Mouse (Mus musculus): ENCODE data around the gene Epha6. TPM values are rescaled to one million over a fixed set of nuclear protein-coding genes. Genes with fewer than 3 reads are reported as not detected.

The Epha6 gene
- polyA plus RNA-seq, 1 experiment: not detected

DNA sequence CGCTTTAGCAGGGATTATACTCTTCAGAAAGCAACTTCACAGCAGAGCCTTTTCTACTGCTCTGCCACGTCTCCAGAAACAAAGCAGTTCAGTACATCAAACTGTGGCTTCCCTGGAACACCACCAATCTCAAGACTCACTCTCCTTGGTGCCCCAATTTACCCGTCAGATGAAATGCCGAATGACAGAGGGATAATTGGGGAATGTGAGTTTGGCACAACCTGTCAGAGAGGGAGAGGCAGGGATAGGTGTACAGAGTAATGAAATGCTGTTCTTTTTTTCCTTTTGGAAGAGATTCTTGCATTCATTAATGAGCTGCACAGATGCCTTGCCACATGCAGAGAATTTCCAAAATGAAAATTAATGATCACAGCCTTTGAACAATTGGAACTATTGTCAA lies 635.5 kb downstream of the Epha6 start:
- H3K4me3 ChIP-seq (ENCODE audit: low read depth, low read length): no peak overlapping the region
- no peaks in the 10 kb centered on the region for H3K36me3 ChIP-seq (ENCODE audit: control insufficient read depth, insufficient read depth, low read length)
- H3K4me1 ChIP-seq (ENCODE audit: control insufficient read depth, insufficient read depth, insufficient read length, low read length): no peaks in the 10 kb centered on the region
- H3K27me3 ChIP-seq (ENCODE audit: control insufficient read depth, insufficient read depth, low read length): no peaks in the 10 kb centered on the region
- no peak overlapping the region for H3K27ac ChIP-seq (ENCODE audit: insufficient read depth, low read depth, low read length)
- TF ChIP-seq CTCF (IDR thresholded peaks at IDR 0.05; ENCODE audit: extremely low read depth, insufficient read length, insufficient replicate concordance, low read depth, low read length): no peak
- no peak for TF ChIP-seq POLR2A (IDR thresholded peaks at IDR 0.05; ENCODE audit: low read depth, low read length)
- WGBS: 54% methylated on average over 4 of the region's 4 CpGs

DNA sequence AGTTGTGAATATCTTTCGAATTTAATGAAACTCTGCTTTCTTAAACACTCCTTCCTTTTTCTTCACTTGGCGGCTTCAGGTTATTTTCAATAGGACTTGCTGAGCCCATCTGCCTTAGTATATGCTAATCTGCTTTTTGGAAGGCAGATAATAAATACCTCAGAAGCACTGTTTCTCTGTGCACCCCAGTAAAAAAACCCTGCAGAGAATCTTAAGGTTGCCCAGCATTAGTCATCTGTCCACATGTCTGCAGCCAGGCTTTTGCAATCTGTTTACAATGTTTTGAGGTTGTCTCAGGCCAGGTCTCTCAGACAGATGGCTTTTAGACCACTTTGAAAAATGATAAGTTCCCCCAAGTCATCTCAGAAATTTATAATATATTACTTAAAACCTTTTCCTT lies 649.6 kb downstream of the Epha6 start:
- Histone ChIP-seq H3K27me3 (ENCODE audit: control insufficient read depth, insufficient read depth, low read length) (no peaks in the 10 kb centered on the region), H3K36me3 (ENCODE audit: control insufficient read depth, insufficient read depth, low read length) (no peaks in the 10 kb centered on the region), H3K4me3 (ENCODE audit: low read depth, low read length) (no peak overlapping the region), H3K4me1 (ENCODE audit: control insufficient read depth, insufficient read depth, insufficient read length, low read length) (no peaks in the 10 kb centered on the region), H3K27ac (ENCODE audit: insufficient read depth, low read depth, low read length) (no peak overlapping the region)
- WGBS: 75% methylated on average over 2 of the region's 2 CpGs
- no peak for TF ChIP-seq CTCF (IDR thresholded peaks at IDR 0.05; ENCODE audit: extremely low read depth, insufficient read length, insufficient replicate concordance, low read depth, low read length)
- no peak for TF ChIP-seq POLR2A (IDR thresholded peaks at IDR 0.05; ENCODE audit: low read depth, low read length)

DNA sequence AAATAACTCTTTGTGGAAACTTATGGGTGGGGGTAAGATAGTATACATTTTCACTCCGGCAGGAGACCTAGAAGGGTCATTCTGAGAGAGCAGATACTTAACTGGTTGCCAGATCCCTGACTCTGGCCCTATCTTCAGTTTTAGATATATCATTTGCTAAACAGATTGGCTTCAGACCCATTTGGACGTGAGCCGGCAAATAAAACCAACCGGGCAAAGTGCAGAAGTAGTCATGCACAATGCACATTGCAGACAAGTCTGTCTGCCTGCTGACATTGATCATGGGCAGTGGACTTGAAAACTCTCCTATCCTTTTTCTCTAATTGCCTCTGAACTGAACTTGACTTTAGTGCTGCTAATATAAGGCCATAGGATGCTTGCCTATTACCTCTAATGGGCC lies 681.6 kb downstream of the Epha6 start:
- no peaks in the 10 kb centered on the region for H3K4me1 ChIP-seq (ENCODE audit: control insufficient read depth, insufficient read depth, insufficient read length, low read length)
- no peak overlapping the region for H3K27ac ChIP-seq (ENCODE audit: insufficient read depth, low read depth, low read length)
- TF ChIP-seq POLR2A (IDR thresholded peaks at IDR 0.05; ENCODE audit: low read depth, low read length) (no peak), CTCF (IDR thresholded peaks at IDR 0.05; ENCODE audit: extremely low read depth, insufficient read length, insufficient replicate concordance, low read depth, low read length) (no peak)
- H3K4me3 ChIP-seq (ENCODE audit: low read depth, low read length): no peak overlapping the region
- 55% methylated on average over 4 of the region's 4 CpGs for WGBS
- H3K36me3 ChIP-seq (ENCODE audit: control insufficient read depth, insufficient read depth, low read length): no peaks in the 10 kb centered on the region
- H3K27me3 ChIP-seq (ENCODE audit: control insufficient read depth, insufficient read depth, low read length): no peaks in the 10 kb centered on the region

DNA sequence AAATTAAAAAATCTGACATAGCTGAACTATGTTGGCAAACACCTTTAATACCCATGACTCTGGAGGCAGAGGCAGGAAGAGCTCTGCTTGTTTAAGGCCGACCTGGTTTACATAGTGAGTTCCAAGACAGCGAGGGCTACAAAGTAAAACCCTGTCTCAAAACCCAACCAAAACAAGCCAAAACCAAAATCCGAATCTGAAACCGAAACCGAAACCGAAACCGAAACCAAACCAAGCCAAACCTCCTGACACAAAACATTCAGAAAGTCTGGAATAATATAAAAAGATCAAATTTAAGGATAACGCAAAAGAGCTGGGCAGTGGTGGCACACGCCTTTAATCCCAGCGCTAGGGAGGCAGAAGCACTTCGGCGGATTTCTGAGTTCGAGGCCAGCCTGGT lies 725.3 kb downstream of the Epha6 start:
- Histone ChIP-seq H3K4me3 (ENCODE audit: low read depth, low read length) (no peak overlapping the region), H3K27me3 (ENCODE audit: control insufficient read depth, insufficient read depth, low read length) (no peaks in the 10 kb centered on the region), H3K4me1 (ENCODE audit: control insufficient read depth, insufficient read depth, insufficient read length, low read length) (no peaks in the 10 kb centered on the region), H3K27ac (ENCODE audit: insufficient read depth, low read depth, low read length) (no peak overlapping the region), H3K36me3 (ENCODE audit: control insufficient read depth, insufficient read depth, low read length) (no peaks in the 10 kb centered on the region)
- TF ChIP-seq POLR2A (IDR thresholded peaks at IDR 0.05; ENCODE audit: low read depth, low read length): no peak
- TF ChIP-seq CTCF (IDR thresholded peaks at IDR 0.05; ENCODE audit: extremely low read depth, insufficient read length, insufficient replicate concordance, low read depth, low read length): no peak
- WGBS: 92% methylated on average over 13 of the region's 13 CpGs

DNA sequence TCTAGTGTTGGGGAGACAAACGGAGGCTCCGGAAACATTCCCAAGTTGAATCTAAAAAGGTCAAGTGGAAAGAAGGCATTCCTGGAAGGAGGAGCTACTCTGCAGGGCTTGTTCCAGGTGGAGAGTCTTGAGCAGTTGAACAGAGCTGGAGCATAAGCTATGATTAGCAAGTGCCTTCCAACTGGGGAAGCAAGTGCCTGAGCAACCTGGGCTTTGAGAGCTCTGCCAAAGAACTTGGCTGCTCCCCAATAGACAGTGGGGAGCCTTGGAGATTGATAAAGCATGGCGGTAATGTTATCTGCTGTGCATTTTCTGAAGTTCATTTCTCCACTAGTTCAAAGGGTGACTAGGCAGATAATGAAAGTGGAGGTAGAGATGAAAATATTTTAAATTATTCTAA lies 733.5 kb downstream of the Epha6 start:
- TF ChIP-seq POLR2A (IDR thresholded peaks at IDR 0.05; ENCODE audit: low read depth, low read length) (no peak), CTCF (IDR thresholded peaks at IDR 0.05; ENCODE audit: extremely low read depth, insufficient read length, insufficient replicate concordance, low read depth, low read length) (no peak)
- Histone ChIP-seq H3K36me3 (ENCODE audit: control insufficient read depth, insufficient read depth, low read length) (no peaks in the 10 kb centered on the region), H3K4me3 (ENCODE audit: low read depth, low read length) (no peak overlapping the region), H3K27ac (ENCODE audit: insufficient read depth, low read depth, low read length) (no peak overlapping the region), H3K27me3 (ENCODE audit: control insufficient read depth, insufficient read depth, low read length) (no peaks in the 10 kb centered on the region), H3K4me1 (ENCODE audit: control insufficient read depth, insufficient read depth, insufficient read length, low read length) (no peaks in the 10 kb centered on the region)
- 91% methylated on average over 3 of the region's 3 CpGs for WGBS

DNA sequence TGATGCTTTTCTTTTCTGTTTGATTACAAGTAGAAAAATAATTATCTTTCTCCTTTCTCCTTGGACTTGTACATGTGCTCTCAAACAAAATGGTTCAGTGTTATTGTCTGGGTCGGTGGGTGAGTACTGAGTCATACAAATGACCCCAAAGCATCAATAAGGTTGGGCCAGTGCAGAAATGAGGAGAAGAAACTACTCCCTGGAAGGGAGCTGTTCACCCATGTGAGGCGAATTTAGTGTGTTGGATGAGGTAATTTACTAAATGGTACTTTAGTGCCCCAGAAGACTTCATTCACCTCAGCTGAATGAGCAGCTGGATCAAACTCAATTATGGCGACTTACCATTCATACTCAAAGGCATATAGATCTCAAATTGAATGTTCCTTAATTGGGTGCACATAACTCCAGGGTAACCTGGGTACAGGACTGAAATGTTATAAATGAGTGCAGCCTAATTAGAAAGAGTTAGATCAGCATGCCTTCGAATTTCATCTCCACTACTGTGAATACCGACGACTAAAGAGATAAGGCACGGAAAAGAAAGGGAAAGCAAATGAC lies 751.1 kb downstream of the Epha6 start:
- TF ChIP-seq CTCF (IDR thresholded peaks at IDR 0.05; ENCODE audit: extremely low read depth, insufficient read length, insufficient replicate concordance, low read depth, low read length) (no peak), POLR2A (IDR thresholded peaks at IDR 0.05; ENCODE audit: low read depth, low read length) (no peak)
- Histone ChIP-seq H3K36me3 (ENCODE audit: control insufficient read depth, insufficient read depth, low read length) (no peaks in the 10 kb centered on the region), H3K27me3 (ENCODE audit: control insufficient read depth, insufficient read depth, low read length) (no peaks in the 10 kb centered on the region), H3K4me1 (ENCODE audit: control insufficient read depth, insufficient read depth, insufficient read length, low read length) (no peaks in the 10 kb centered on the region), H3K4me3 (ENCODE audit: low read depth, low read length) (no peak overlapping the region), H3K27ac (ENCODE audit: insufficient read depth, low read depth, low read length) (no peak overlapping the region)
- WGBS: 76% methylated on average over 7 of the region's 7 CpGs

DNA sequence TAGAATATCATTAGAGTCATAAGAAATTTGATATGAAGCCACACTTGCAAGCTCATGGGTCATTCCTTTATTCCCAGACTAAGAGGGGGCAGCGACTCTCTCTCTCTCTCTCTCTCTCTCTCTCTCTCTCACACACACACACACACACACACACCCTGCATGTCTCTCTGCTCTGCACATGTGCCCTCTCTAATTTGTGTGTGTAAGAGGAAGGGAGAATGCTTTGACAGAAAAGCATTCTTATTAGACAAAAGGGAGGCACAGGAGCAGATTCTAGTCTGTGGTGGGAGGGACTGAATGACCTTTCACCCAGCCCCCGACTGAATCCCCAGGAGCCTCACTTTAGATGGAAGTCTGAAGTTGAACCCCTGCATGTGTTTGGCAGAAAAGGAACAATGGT lies 752.6 kb downstream of the Epha6 start:
- 60% methylated on average over 2 of the region's 2 CpGs for WGBS
- no peak for TF ChIP-seq CTCF (IDR thresholded peaks at IDR 0.05; ENCODE audit: extremely low read depth, insufficient read length, insufficient replicate concordance, low read depth, low read length)
- TF ChIP-seq POLR2A (IDR thresholded peaks at IDR 0.05; ENCODE audit: low read depth, low read length): no peak
- Histone ChIP-seq H3K4me3 (ENCODE audit: low read depth, low read length) (no peak overlapping the region), H3K27me3 (ENCODE audit: control insufficient read depth, insufficient read depth, low read length) (no peaks in the 10 kb centered on the region), H3K36me3 (ENCODE audit: control insufficient read depth, insufficient read depth, low read length) (no peaks in the 10 kb centered on the region), H3K27ac (ENCODE audit: insufficient read depth, low read depth, low read length) (no peak overlapping the region), H3K4me1 (ENCODE audit: control insufficient read depth, insufficient read depth, insufficient read length, low read length) (no peaks in the 10 kb centered on the region)
